Mouse (Mus musculus): Measurements from ENCODE around the gene Stat4.
A peak's percentile ranks its signal among the peaks of the same experiment; 100 is the strongest.
"Not testable (repeated sequence)": the region's sequence is repeated elsewhere in the genome, so short reads cannot be mapped to it uniquely, and the experiment has no call there.

The Stat4 gene

GRCm38 (mm10) chr1:52028686-52029085, 41.7 kb downstream of the Stat4 start:
- no peak for DNase-seq (ENCODE audit: low spot score in 2 of 2)

DNA sequence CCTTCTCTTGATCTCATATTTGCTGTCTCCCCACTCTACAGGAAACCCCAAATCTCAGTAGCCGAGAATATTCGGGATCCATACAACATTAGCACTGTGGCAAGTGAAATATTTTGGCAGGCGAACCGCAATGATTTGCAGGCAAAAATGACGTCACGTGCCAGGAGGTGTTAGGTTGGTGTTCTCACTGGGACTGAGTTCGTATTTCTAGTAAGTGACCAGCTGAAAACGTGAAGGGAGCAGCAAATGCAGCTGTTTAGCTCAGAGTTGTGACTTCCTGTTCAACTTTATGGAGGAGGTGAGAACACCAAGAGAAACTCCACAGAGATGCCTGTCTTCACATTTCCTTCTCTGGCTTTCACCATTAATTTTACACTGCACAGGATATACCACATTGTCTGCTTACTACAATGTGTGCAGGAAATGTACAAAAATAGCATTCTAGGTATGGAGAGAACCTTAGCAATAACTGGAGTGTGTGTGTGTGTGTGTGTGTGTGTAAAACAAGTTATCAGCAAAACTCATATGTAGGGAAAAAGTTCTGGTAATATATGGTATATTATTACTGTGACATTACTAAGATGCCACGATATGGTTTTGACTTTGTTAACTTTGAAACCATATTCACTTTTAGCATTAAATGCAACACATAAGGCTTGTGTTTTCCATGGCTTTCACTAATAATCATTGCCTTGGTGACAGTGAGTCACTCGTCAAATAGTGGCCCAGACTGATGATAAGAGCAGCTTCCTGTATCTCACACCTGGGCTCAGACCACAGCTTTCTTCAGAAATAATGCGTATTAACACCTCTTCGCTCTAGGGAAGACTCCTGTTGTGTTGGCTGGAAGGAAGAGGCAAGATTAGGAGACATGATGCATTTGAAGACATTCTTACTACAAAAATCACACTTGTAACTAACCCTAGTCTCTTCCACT, 48.1 kb downstream of the Stat4 start:
- no peak for DNase-seq (ENCODE audit: low spot score in 2 of 2)

DNA sequence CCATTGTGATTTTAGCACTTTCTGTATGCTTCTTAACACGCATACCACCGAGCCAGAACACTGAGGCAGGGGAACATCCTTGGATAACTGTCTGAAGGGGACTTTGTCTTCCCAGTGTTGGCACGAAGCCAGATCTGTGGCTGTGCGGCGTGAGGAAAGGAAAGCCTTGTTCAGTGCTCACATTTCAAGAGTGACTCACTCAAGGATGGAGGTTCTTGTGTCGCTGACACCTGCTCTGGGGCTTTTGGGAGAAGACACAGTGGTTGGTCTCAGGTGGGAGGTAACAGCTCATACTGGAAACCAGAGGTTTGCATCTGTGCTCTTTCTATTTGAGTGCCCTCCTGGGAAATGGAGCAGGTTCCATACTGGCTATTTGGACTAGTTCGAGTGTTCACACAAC, 52.2 kb downstream of the Stat4 start:
- DNase-seq (ENCODE audit: low spot score in 2 of 2) = no peak

GRCm38 (mm10) chr1:52039626-52040025, 52.7 kb downstream of the Stat4 start:
- DNase-seq (ENCODE audit: low spot score in 2 of 2) = no peak

DNA sequence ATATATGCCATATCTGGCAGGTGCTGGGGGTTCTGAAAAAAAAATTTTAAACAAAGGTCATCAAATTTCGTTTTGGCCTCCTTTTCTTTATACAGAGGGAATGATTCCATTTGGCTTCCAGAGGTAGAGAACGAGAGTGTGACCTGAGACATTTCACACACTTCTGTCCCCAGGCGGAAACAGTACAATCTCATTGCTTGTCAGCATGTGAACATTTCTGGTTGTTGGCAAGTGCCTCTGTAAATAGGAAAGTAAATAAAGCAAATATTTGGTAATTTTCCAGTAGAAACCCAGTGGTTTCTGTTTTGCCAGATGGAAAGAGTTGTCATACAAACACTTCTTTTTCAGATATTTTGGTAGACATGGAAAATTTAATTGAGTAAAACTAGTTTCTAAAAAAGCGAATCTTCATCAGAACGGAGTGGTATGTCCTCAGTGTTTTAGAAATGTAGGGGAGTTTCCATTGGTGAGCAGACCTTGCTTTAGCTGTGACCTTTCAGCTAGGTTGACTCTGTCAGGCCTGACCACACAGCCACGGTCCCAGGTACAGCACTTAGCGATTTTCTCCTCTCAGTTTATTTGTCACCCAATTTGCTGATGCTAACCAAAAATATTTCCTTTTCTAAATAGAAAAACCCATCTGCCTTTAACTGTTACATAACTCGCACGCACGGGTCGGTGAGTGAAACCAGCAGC, 53.6 kb downstream of the Stat4 start:
- no peak for DNase-seq (ENCODE audit: low spot score in 2 of 2)

DNA sequence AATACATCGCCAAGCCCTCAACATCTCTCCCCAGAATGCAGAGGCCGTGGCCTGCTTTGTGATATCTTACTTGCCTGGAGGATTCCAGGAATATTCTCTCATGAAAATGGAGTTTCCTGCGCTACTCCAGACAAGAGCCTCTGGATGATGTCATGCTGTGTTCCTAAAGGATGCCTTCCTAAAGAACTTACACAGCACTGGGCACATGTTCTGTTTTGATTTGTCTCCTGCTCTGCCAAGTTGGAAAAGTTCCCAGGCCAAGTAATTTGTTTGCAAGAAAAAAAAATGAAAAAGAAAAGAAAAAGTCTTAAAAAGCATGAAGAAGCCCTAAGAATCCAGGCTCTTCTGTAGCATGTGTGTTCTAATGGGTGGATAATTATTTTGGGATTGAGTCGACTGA, 56.2 kb downstream of the Stat4 start:
- no peak for DNase-seq (ENCODE audit: low spot score in 2 of 2)

GRCm38 (mm10) chr1:52046891-52047290, 59.9 kb downstream of the Stat4 start:
- DNase-seq (ENCODE audit: low spot score in 2 of 2) = not testable (repeated sequence)

GRCm38 (mm10) chr1:52048711-52049110, 61.8 kb downstream of the Stat4 start:
- no peak for DNase-seq (ENCODE audit: low spot score in 2 of 2)

DNA sequence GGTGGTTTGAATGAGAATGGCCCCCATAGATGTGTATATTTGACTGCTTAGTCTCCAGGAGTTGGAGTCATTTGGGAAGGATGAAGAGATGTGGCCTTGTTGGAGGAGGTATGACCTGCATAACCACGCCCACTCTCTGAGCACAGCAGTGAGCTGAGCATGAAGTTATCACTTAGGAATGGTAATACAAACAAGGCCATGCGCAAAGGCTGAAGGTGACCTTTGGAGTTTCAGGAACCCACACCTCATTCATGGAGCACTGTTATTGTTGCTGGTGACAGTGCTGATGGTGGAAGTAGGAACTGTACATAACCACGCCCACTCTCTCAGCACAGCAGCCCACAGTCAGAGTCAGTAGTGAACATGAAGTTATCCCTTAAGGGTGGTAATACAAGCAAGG, 62.9 kb downstream of the Stat4 start:
- no peak for DNase-seq (ENCODE audit: low spot score in 2 of 2)

DNA sequence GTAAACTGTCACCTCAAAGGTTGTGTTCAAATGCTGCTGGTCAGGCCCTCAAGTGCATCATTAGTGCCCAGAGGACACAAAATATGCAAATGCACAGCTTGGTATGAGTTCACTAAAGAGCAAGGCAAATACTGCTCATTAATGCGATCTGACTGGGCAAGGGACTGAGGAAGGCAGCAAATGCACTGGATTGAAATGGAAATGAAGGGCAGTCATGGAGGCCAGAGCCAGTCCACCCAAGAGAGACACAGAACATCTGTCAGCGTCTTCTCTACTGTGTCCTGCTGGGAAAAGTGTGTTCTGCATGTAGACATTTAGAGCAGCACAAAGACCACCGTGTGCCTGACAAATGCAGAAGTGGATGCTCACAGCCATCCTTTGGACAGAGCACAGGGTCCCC, 64.6 kb downstream of the Stat4 start:
- DNase-seq (ENCODE audit: low spot score in 2 of 2) = no peak

GRCm38 (mm10) chr1:52052910-52053309, 66.0 kb downstream of the Stat4 start:
- DNase-seq (ENCODE audit: low spot score in 2 of 2) = no peak

DNA sequence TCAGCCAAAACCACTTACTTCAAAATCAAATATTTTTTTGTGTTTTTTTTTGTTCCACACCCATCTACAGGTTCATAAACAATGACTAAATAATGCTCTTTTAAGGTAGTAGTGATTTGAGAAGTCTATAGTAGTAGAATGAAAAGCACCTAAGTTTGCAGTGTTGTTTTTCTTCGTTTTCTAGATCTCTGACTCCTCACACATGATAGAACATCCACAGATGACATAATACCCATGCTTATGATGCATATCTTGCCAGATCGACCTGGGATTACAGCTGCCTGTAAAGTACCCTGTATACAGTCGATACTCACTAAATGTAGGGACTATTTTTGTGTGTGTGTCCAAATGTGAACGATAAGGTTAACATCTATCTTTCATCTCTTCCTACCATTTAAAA, 69.0 kb downstream of the Stat4 start:
- DNase-seq (ENCODE audit: low spot score in 2 of 2) = no peak

GRCm38 (mm10) chr1:52057153-52057552, 70.2 kb downstream of the Stat4 start:
- no peak for DNase-seq (ENCODE audit: low spot score in 2 of 2)

DNA sequence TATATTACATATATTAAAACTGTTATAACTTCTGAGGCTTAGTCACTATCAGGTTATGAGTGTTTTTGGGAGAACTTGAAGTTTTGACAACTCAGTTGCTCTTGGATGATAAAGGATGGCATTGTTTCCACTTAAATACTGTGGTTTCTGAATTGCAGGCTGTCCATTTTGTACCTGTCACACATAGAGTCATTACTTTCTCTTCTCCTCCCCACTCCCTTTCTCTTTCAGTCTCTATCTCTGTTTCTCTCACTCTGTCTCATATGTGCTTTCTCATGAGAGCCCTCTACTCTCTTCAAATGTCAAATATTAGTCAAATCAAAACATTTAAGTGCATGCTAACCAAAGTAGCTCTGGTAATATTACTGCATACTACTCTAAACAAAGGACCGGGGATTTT, 79.3 kb downstream of the Stat4 start:
- no peak for DNase-seq (ENCODE audit: low spot score in 2 of 2)

DNA sequence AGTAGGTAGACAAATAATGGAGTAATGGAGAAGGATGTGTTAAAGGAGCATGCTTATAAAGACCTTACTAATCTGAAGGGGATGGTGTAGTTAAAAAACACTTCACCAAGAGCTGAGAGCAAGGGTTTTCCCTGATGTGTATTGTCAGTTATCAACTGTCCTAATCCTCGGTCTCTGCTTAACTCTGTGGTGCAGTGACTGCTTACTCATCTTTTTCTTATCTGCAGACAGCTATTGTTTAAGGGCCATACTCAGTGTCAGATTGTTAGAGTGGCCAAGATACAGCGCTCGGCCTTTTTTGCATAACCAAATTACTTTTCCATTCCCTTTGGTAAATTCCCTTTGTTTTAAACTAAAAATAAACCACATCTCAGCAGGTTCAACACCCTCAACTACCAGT, 79.7 kb downstream of the Stat4 start:
- DNase-seq (ENCODE audit: low spot score in 2 of 2) = no peak

GRCm38 (mm10) chr1:52079724-52080367, 92.9 kb downstream of the Stat4 start:
- no peak for DNase-seq (ENCODE audit: low spot score in 2 of 2)

GRCm38 (mm10) chr1:52080375-52080774, 93.4 kb downstream of the Stat4 start:
- DNase-seq (ENCODE audit: low spot score in 2 of 2) = no peak

- no peak for DNase-seq (ENCODE audit: low spot score in 2 of 2)
Measured at GRCm38 (mm10) chr1:52086236-52086635, 99.3 kb downstream of the Stat4 start.

GRCm38 (mm10) chr1:52087128-52087527, 100.2 kb downstream of the Stat4 start:
- DNase-seq (ENCODE audit: low spot score in 2 of 2) = no peak

DNA sequence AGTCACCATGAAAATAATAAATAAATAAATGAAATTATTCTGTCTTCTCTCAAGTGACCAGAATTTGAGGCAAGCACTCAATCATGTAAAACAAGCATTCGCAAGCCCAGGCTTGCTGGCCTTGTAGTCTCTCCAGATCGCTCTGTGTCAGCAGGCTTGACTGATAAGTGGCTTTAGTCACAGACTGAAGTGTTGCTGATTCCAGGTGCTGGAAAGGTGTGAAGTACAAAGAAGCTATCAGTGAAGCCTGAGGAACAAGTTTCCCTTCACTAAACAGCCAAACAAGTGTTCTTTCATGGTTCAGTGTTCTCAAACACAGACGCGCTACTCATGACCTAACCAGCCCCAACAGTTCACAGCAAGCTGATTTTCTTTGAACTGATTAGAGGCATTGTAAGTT, 101.7 kb downstream of the Stat4 start:
- DNase-seq (ENCODE audit: low spot score in 2 of 2) = no peak

GRCm38 (mm10) chr1:52098618-52099232, 111.8 kb downstream of the Stat4 start:
- peak in 1 of 2 experiments; percentile 25 for DNase-seq (ENCODE audit: low spot score in 2 of 2)

- DNase-seq (ENCODE audit: low spot score in 2 of 2) = peak in 1 of 2 experiments; percentile 38
Measured at GRCm38 (mm10) chr1:52100496-52100895, 113.5 kb downstream of the Stat4 start.

All from spleen, postnatal 14 days (tissue).